Mouse (Mus musculus): ENCODE results near the gene Tmem131l.

GRCm38 (mm10) chr3:83869776-83870175 is 170.2 kb downstream of the Tmem131l start:
- TF ChIP-seq CTCF (IDR thresholded peaks at IDR 0.05; ENCODE audit: control insufficient read depth, insufficient read depth, low read length) (no peak), POLR2A (IDR thresholded peaks at IDR 0.05; ENCODE audit: borderline replicate concordance, control insufficient read depth, low read depth, low read length) (no peak)
